Comparison of ENCODE assay signal across 9 mouse cellular contexts in the genomic region with DNA sequence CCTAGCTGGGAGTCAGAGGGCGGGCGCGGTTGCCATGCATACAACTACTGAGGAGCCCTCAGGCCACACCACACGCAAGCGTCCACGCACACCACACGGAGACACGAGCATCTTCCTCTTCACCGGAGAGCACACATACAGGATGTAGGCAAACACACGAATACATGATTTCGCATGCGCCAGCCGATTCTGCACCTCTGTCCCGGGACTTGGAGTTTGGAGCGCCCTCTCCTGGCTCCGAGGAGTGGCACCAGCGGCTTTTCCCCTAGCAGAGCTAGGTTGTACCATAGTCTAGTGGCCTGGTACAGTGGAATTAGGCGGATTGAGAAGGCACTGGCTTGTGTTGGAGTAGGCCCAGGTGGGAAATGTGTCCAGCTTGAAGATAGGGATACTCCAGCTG. TPM values are rescaled to one million over a fixed set of nuclear protein-coding genes. Genes with fewer than 3 reads are reported as not detected.
DNase-seq lines count a peak whose midpoint lies in the region; ATAC-seq and TF ChIP-seq lines count a peak whose summit lies in the region.
"Had no signal": no experiment of that assay in that cellular context is flagged by ENCODE, and none has a peak within 500 bp of the region (broad histone marks: within the 10 kb centered on the region; RNA-seq: fewer than 3 reads in every experiment).

No protein-coding gene starts in this region.

- peak overlapping the region; percentile 71 for H3K4me3 ChIP-seq in E14TG2a.4 (replicated peaks; ENCODE audit: low read length)
- no peak overlapping the region for H3K4me3 ChIP-seq in embryonic fibroblast, embryonic 13.5 days (ENCODE audit: insufficient read depth, low read length)

- no peaks in the 10 kb centered on the region for H3K9me3 ChIP-seq in E14TG2a.4 (ENCODE audit: low read length)

- peaks cover 67% of the 10 kb centered on the region for H3K4me1 ChIP-seq in E14TG2a.4 (replicated peaks; ENCODE audit: low read depth, low read length)
- H3K4me1 ChIP-seq in embryonic fibroblast, embryonic 13.5 days (ENCODE audit: control insufficient read depth, insufficient read depth, low read length) = no peaks in the 10 kb centered on the region

- peak; percentile 46 to 54 for DNase-seq in adrenal gland, postnatal 4 days (ENCODE audit: low spot score in 2 of 2)
- DNase-seq in heart, postnatal 4 days = peak; percentile 77
- peak; percentile 71 to 80 for DNase-seq in layer of hippocampus, postnatal 10 days (ENCODE audit: low spot score in 2 of 2)
- DNase-seq in right cerebral cortex, postnatal 10 days (ENCODE audit: low spot score in 2 of 2) = peak; percentile 59 to 76
- DNase-seq in urinary bladder, postnatal 14 days (ENCODE audit: low spot score) = peak; percentile 81

- peak; percentile 77 for TF ChIP-seq CTCF in E14TG2a.4 (conservative IDR thresholded peaks at IDR 0.05; ENCODE audit: low read length)
- peak; percentile 52 for TF ChIP-seq CTCF in embryonic fibroblast, embryonic 13.5 days (IDR thresholded peaks at IDR 0.05; ENCODE audit: borderline replicate concordance, insufficient read depth, low read length)

- no peak overlapping the region for H3K27ac ChIP-seq in embryonic fibroblast, embryonic 13.5 days (ENCODE audit: insufficient read depth, low read length)

- 0 out of 2 replicates have a peak, but pooled peaks cover 7% of the 10 kb centered on the region for H3K27me3 ChIP-seq in E14TG2a.4 (ENCODE audit: insufficient read depth, low read length)

- TF ChIP-seq POLR2A in embryonic fibroblast, embryonic 13.5 days (IDR thresholded peaks at IDR 0.05; ENCODE audit: low read depth, low read length) = no peak

- no peaks in the 10 kb centered on the region for H3K36me3 ChIP-seq in E14TG2a.4 (ENCODE audit: insufficient read depth, low read length)

- peak; percentile 81 for ATAC-seq in megakaryocyte, adult 5-6 weeks (ENCODE audit: poor library complexity, severe bottlenecking)

RNA-seq across cellular contexts. Expression of gene Foxn1, which starts 11.0 kb away (rescaled TPM):
- total RNA-seq in adrenal gland, postnatal 4 days (2021) = under 1 TPM; 0.08 to 0.17 TPM
- 0.15 TPM in 1 of 2 replicates, not detected in the other for polyA plus RNA-seq in embryonic fibroblast, embryonic 13.5 days (2011; ENCODE audit: insufficient read length, low read depth, missing spikeins)
- not detected for total RNA-seq in heart, postnatal 4 days (2021)
- total RNA-seq in layer of hippocampus, postnatal 10 days (2021) = not detected
- not detected in 2 replicates for total RNA-seq in megakaryocyte, adult 5-6 weeks (2015)
- total RNA-seq in megakaryocyte, adult 5-6 weeks (2017) = not detected in 2 replicates
- total RNA-seq: layer of hippocampus, adult 18-20 months had no signal

RNA-seq across cellular contexts. Expression of gene Slc13a2, which starts 24.6 kb away (rescaled TPM):
- total RNA-seq in adrenal gland, postnatal 4 days (2021) = 1 to 10 TPM in 1 of 2 experiments, under 1 TPM in 1; 0.11 to 1.8 TPM
- polyA plus RNA-seq in embryonic fibroblast, embryonic 13.5 days (2011; ENCODE audit: insufficient read length, low read depth, missing spikeins) = not detected in 2 replicates
- total RNA-seq in heart, postnatal 4 days (2021) = not detected
- total RNA-seq in layer of hippocampus, postnatal 10 days (2021) = not detected
- total RNA-seq in megakaryocyte, adult 5-6 weeks (2015) = 0.51 TPM in 1 of 2 replicates, not detected in the other
- total RNA-seq in megakaryocyte, adult 5-6 weeks (2017) = not detected in 2 replicates
- total RNA-seq: layer of hippocampus, adult 18-20 months had no signal

RNA-seq across cellular contexts. Expression of gene Unc119, which starts 54.1 kb away (rescaled TPM):
- total RNA-seq in adrenal gland, postnatal 4 days (2021) = 10 to 100 TPM; 55.7 to 67.1 TPM
- 14.4 and 19.2 TPM in 2 replicates for polyA plus RNA-seq in embryonic fibroblast, embryonic 13.5 days (2011; ENCODE audit: insufficient read length, low read depth, missing spikeins)
- 10 to 100 TPM; 13.5 to 14.6 TPM for total RNA-seq in heart, postnatal 4 days (2021)
- 10 to 100 TPM; 37.6 to 39.0 TPM for total RNA-seq in layer of hippocampus, postnatal 10 days (2021)
- 94.0 and 96.6 TPM in 2 replicates for total RNA-seq in megakaryocyte, adult 5-6 weeks (2015)
- total RNA-seq in megakaryocyte, adult 5-6 weeks (2017) = 54.2 and 56.7 TPM in 2 replicates
